8 mouse cellular contexts compared by ENCODE assay signal in genomic region chr3:154364604-154365209, GRCm38 (mm10). TPM values are rescaled to one million over a fixed set of nuclear protein-coding genes. Genes with fewer than 3 reads are reported as not detected.
A peak's percentile ranks its signal among the peaks of the same experiment; 100 is the strongest.
DNase-seq lines count a peak whose midpoint lies in the region; ATAC-seq and TF ChIP-seq lines count a peak whose summit lies in the region.

No protein-coding gene starts in this region.

- no peak for TF ChIP-seq POLR2A in bone marrow, adult 2 months (IDR thresholded peaks at IDR 0.05; ENCODE audit: borderline replicate concordance, control insufficient read depth, low read depth, low read length)

- no peak overlapping the region for H3K27ac ChIP-seq in bone marrow, adult 2 months (ENCODE audit: control insufficient read depth, insufficient read depth, low read depth, low read length, poor library complexity)
- no peak overlapping the region for H3K27ac ChIP-seq in forebrain, postnatal 0 days (ENCODE audit: low read depth, low read length)
- H3K27ac ChIP-seq in liver, embryonic 11.5 days (ENCODE audit: low read depth, low read length), result no peak overlapping the region

- intact Hi-C loops in heart, postnatal 25 days (cut with DNase I), result no loop called here

- no peaks in the 10 kb centered on the region for H3K27me3 ChIP-seq in forebrain, postnatal 0 days (ENCODE audit: insufficient read depth, low read length)
- H3K27me3 ChIP-seq in liver, embryonic 11.5 days (replicated peaks; ENCODE audit: control insufficient read depth, insufficient read depth, low read length), result no peaks in the 10 kb centered on the region

- 25% methylated on average over 10 of the region's 10 CpGs for WGBS in bone marrow, adult 2 months
- WGBS in forebrain, postnatal 0 days, result 33% methylated on average over 10 of the region's 10 CpGs
- 27% methylated on average over 10 of the region's 10 CpGs for WGBS in liver, embryonic 11.5 days

- H3K9ac ChIP-seq in forebrain, postnatal 0 days, result no peak overlapping the region
- no peak overlapping the region for H3K9ac ChIP-seq in liver, embryonic 11.5 days (ENCODE audit: low read depth, low read length)

- TF ChIP-seq CTCF in bone marrow, adult 2 months (IDR thresholded peaks at IDR 0.05; ENCODE audit: control insufficient read depth, insufficient read depth, low read length), result peak; percentile 23; the same call in 1 of the 2 replicates
- TF ChIP-seq CTCF in forebrain, postnatal 0 days (IDR thresholded peaks at IDR 0.05; ENCODE audit: low read depth), result peak; percentile 67

- DNase-seq in heart, postnatal 4 days, result peak; percentile 42
- DNase-seq in heart, postnatal 25 days (ENCODE audit: low spot score), result no peak
- DNase-seq in forebrain, postnatal 0 days, result peak; percentile 48
- DNase-seq in liver, embryonic 11.5 days (ENCODE audit: low spot score), result no peak
- peak; percentile 66 for DNase-seq in testis, postnatal 10 days (ENCODE audit: low spot score)
- DNase-seq in layer of hippocampus, adult 9-10 months (ENCODE audit: low spot score), result no peak

- H3K36me3 ChIP-seq in forebrain, postnatal 0 days (ENCODE audit: insufficient read depth), result no peaks in the 10 kb centered on the region
- no peaks in the 10 kb centered on the region for H3K36me3 ChIP-seq in liver, embryonic 11.5 days (ENCODE audit: control insufficient read depth, insufficient read depth, low read length)

- no peak overlapping the region for H3K4me2 ChIP-seq in forebrain, postnatal 0 days (ENCODE audit: low read depth)
- H3K4me2 ChIP-seq in liver, embryonic 11.5 days, result no peak overlapping the region

- no peak overlapping the region for H3K4me3 ChIP-seq in bone marrow, adult 2 months (replicated peaks; ENCODE audit: control insufficient read depth, low read depth, low read length)
- H3K4me3 ChIP-seq in forebrain, postnatal 0 days (ENCODE audit: low read depth, low read length), result no peak overlapping the region
- no peak overlapping the region for H3K4me3 ChIP-seq in liver, embryonic 11.5 days (ENCODE audit: low read depth, low read length)

- H3K9me3 ChIP-seq in forebrain, postnatal 0 days (ENCODE audit: low read length), result no peaks in the 10 kb centered on the region
- no peaks in the 10 kb centered on the region for H3K9me3 ChIP-seq in liver, embryonic 11.5 days (ENCODE audit: control insufficient read depth, low read length)

- no peaks in the 10 kb centered on the region for H3K4me1 ChIP-seq in bone marrow, adult 2 months (ENCODE audit: control insufficient read depth, insufficient read depth, low read length)
- H3K4me1 ChIP-seq in forebrain, postnatal 0 days (ENCODE audit: insufficient read depth), result no peaks in the 10 kb centered on the region
- H3K4me1 ChIP-seq in liver, embryonic 11.5 days (replicated peaks; ENCODE audit: control insufficient read depth, insufficient read depth, low read length), result no peaks in the 10 kb centered on the region; the same call in 1 of the 2 replicates

- peak; percentile 54; the same call in 1 of the 2 replicates for ATAC-seq in forebrain, postnatal 0 days
- ATAC-seq in liver, embryonic 11.5 days (replicated peaks; ENCODE audit: low FRiP score), result peak; percentile 41
- no peak for ATAC-seq in megakaryocyte-erythroid progenitor cell, adult 5-6 weeks (replicated peaks; ENCODE audit: low FRiP score, low TSS enrichment, poor library complexity, severe bottlenecking)

RNA-seq across cellular contexts. Expression of gene Lhx8, which starts 34.2 kb away (rescaled TPM):
- not detected for total RNA-seq in heart, postnatal 4 days (2021)
- total RNA-seq in heart, postnatal 25 days (2021), result not detected
- polyA plus RNA-seq in bone marrow, adult 2 months (2011; ENCODE audit: insufficient read depth, insufficient read length, low replicate concordance, missing spikeins), result not detected in 2 replicates
- total RNA-seq in forebrain, postnatal 0 days (2014; rRNA removed), result 13.4 and 24.2 TPM in 2 replicates
- 18.9 and 21.6 TPM in 2 replicates for polyA plus RNA-seq in forebrain, postnatal 0 days (2015; fragmentation: Nextera tagmentation; extraction: Ambion mirVana)
- 0.10 and 0.78 TPM in 2 replicates for polyA plus RNA-seq in liver, embryonic 11.5 days (2014; fragmentation: Nextera tagmentation; extraction: Ambion mirVana)
- not detected in 2 replicates for total RNA-seq in megakaryocyte-erythroid progenitor cell, adult 5-6 weeks (2014; fragmentation: Nextera tagmentation)
- total RNA-seq in megakaryocyte-erythroid progenitor cell, adult 5-6 weeks (2017), result not detected in 2 replicates

Comparison
In these comparisons a context has a peak if more than half of its experiments do, and no peak if none do; other contexts are left out.
1. DNase-seq: peak in heart, postnatal 4 days (single experiment), forebrain, postnatal 0 days (single experiment) and testis, postnatal 10 days (single experiment); none in heart, postnatal 25 days (single experiment), liver, embryonic 11.5 days (single experiment) and layer of hippocampus, adult 9-10 months (single experiment).
2. RNA of gene Lhx8, which starts 34.2 kb away (total RNA-seq): 13.4 to 24.2 TPM in forebrain, postnatal 0 days; not detected in heart, postnatal 4 days, not detected in heart, postnatal 25 days and not detected in megakaryocyte-erythroid progenitor cell, adult 5-6 weeks; every median in the first group is over 10 times any median in the second.